Mouse (Mus musculus): ENCODE results near the gene Hs3st3a1.

- TF ChIP-seq EP300 (IDR thresholded peaks at IDR 0.05; ENCODE audit: insufficient read depth, low read depth, low read length), result no peak
- no peak for TF ChIP-seq POLR2A (IDR thresholded peaks at IDR 0.05; ENCODE audit: insufficient read depth, low read depth, low read length)
These were observed 34.5 kb upstream of the Hs3st3a1 start for GRCm38 (mm10) chr11:64400534-64401093.
